ENCODE assay signal across 11 mouse cellular contexts in the genomic region with DNA sequence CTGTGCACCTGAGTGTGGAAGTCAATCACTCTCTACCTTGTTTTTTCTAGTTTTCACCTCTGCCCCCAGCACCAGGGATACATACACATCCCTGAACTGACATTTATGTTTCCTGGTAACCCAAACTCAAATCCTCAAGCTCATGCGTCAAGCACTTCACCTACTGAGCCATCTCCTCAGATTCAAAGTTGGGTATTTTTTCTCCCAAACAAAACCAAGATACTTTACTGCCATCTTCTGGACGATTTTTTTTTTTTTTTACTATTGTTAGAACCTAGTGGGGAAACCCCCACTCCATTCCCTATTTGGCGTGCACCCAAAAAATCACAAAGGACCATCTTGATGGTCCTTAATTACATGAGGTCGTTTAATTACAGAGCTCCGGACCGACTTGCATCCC. TPM values are rescaled to one million over a fixed set of nuclear protein-coding genes. Genes with fewer than 3 reads are reported as not detected.
DNase-seq lines count a peak whose midpoint lies in the region; ATAC-seq lines count a peak whose summit lies in the region.
"Had no signal": no experiment of that assay in that cellular context is flagged by ENCODE, and none has a peak within 500 bp of the region (broad histone marks: within the 10 kb centered on the region; RNA-seq: fewer than 3 reads in every experiment).

No protein-coding gene starts in this region.

- H3K9ac ChIP-seq in hindbrain, embryonic 13.5 days: no peak overlapping the region
- H3K9ac ChIP-seq in hindbrain, embryonic 12.5 days: no peak overlapping the region
- no peak overlapping the region for H3K9ac ChIP-seq in midbrain, embryonic 14.5 days (replicated peaks; ENCODE audit: low read length)
- no peak overlapping the region for H3K9ac ChIP-seq in midbrain, embryonic 11.5 days (ENCODE audit: low read length)
- no peak overlapping the region for H3K9ac ChIP-seq in embryonic facial prominence, embryonic 14.5 days (ENCODE audit: low read depth, low read length)

- H3K9me3 ChIP-seq in hindbrain, embryonic 13.5 days: no peaks in the 10 kb centered on the region
- no peaks in the 10 kb centered on the region for H3K9me3 ChIP-seq in hindbrain, embryonic 12.5 days (replicated peaks)
- no peaks in the 10 kb centered on the region for H3K9me3 ChIP-seq in midbrain, embryonic 14.5 days (ENCODE audit: control insufficient read depth, low read length)
- H3K9me3 ChIP-seq in midbrain, embryonic 11.5 days (ENCODE audit: control insufficient read depth, low read length): no peaks in the 10 kb centered on the region
- H3K9me3 ChIP-seq in embryonic facial prominence, embryonic 14.5 days (ENCODE audit: control insufficient read depth, low read length): 0 out of 2 replicates have a peak, but pooled peaks cover 5% of the 10 kb centered on the region
- H3K9me3 ChIP-seq: megakaryocyte, embryonic 14.5 days had no signal

- H3K4me2 ChIP-seq in hindbrain, embryonic 13.5 days: no peak overlapping the region
- no peak overlapping the region for H3K4me2 ChIP-seq in hindbrain, embryonic 12.5 days (replicated peaks)
- no peak overlapping the region for H3K4me2 ChIP-seq in midbrain, embryonic 14.5 days (ENCODE audit: low read length)
- no peak overlapping the region for H3K4me2 ChIP-seq in midbrain, embryonic 11.5 days
- no peak overlapping the region for H3K4me2 ChIP-seq in embryonic facial prominence, embryonic 14.5 days (ENCODE audit: low read depth, low read length)

- DNase-seq in midbrain, embryonic 14.5 days: peak; percentile 78
- DNase-seq in midbrain, embryonic 11.5 days (ENCODE audit: low spot score, missing footprints): no peak
- peak; percentile 40 for DNase-seq in embryonic facial prominence, embryonic 14.5 days (ENCODE audit: low spot score)
- DNase-seq in retina, postnatal 1 day: peak; percentile 94
- DNase-seq in kidney, adult 11 months: no peak
- DNase-seq in ovary, postnatal 10 days (ENCODE audit: low spot score): no peak
- DNase-seq: cerebellum, adult 18-20 months; thymus, postnatal 4 days had no signal

- no peaks in the 10 kb centered on the region for H3K36me3 ChIP-seq in hindbrain, embryonic 13.5 days
- H3K36me3 ChIP-seq in hindbrain, embryonic 12.5 days: no peaks in the 10 kb centered on the region
- H3K36me3 ChIP-seq in midbrain, embryonic 14.5 days (ENCODE audit: control insufficient read depth, insufficient read depth, low read length): no peaks in the 10 kb centered on the region
- H3K36me3 ChIP-seq in midbrain, embryonic 11.5 days (ENCODE audit: control insufficient read depth, insufficient read depth, low read length): no peaks in the 10 kb centered on the region
- H3K36me3 ChIP-seq in embryonic facial prominence, embryonic 14.5 days (ENCODE audit: control insufficient read depth, insufficient read depth, low read length): no peaks in the 10 kb centered on the region

- WGBS in hindbrain, embryonic 13.5 days: 21% methylated on average over 6 of the region's 6 CpGs
- 20% methylated on average over 6 of the region's 6 CpGs for WGBS in hindbrain, embryonic 12.5 days
- WGBS in midbrain, embryonic 14.5 days: 25% methylated on average over 6 of the region's 6 CpGs
- WGBS in midbrain, embryonic 11.5 days: 43% methylated on average over 6 of the region's 6 CpGs
- 23% methylated on average over 6 of the region's 6 CpGs for WGBS in embryonic facial prominence, embryonic 14.5 days

- H3K27me3 ChIP-seq in hindbrain, embryonic 13.5 days: no peaks in the 10 kb centered on the region
- H3K27me3 ChIP-seq in hindbrain, embryonic 12.5 days: no peaks in the 10 kb centered on the region
- H3K27me3 ChIP-seq in midbrain, embryonic 14.5 days (ENCODE audit: control insufficient read depth, insufficient read depth, low read length): no peaks in the 10 kb centered on the region
- H3K27me3 ChIP-seq in midbrain, embryonic 11.5 days (ENCODE audit: control insufficient read depth, insufficient read depth, low read length): no peaks in the 10 kb centered on the region
- H3K27me3 ChIP-seq in embryonic facial prominence, embryonic 14.5 days (replicated peaks; ENCODE audit: control insufficient read depth, insufficient read depth, low read length): no peaks in the 10 kb centered on the region

- H3K4me3 ChIP-seq in hindbrain, embryonic 13.5 days: no peak overlapping the region
- no peak overlapping the region for H3K4me3 ChIP-seq in hindbrain, embryonic 12.5 days
- H3K4me3 ChIP-seq in midbrain, embryonic 14.5 days (replicated peaks; ENCODE audit: low read depth, low read length): no peak overlapping the region
- H3K4me3 ChIP-seq in midbrain, embryonic 11.5 days (ENCODE audit: low read depth, low read length): no peak overlapping the region
- no peak overlapping the region for H3K4me3 ChIP-seq in embryonic facial prominence, embryonic 14.5 days (ENCODE audit: low read depth, low read length)
- H3K4me3 ChIP-seq: megakaryocyte, embryonic 14.5 days had no signal

- no peak overlapping the region for H3K27ac ChIP-seq in hindbrain, embryonic 13.5 days
- no peak overlapping the region for H3K27ac ChIP-seq in hindbrain, embryonic 12.5 days
- H3K27ac ChIP-seq in midbrain, embryonic 14.5 days (replicated peaks; ENCODE audit: low read depth, low read length): no peak overlapping the region
- no peak overlapping the region for H3K27ac ChIP-seq in midbrain, embryonic 11.5 days (ENCODE audit: low read depth, low read length)
- H3K27ac ChIP-seq in embryonic facial prominence, embryonic 14.5 days (replicated peaks; ENCODE audit: low read depth, low read length): no peak overlapping the region

- peaks cover 8% of the 10 kb centered on the region for H3K4me1 ChIP-seq in hindbrain, embryonic 13.5 days (replicated peaks)
- peaks cover 3% of the 10 kb centered on the region for H3K4me1 ChIP-seq in hindbrain, embryonic 12.5 days
- H3K4me1 ChIP-seq in midbrain, embryonic 14.5 days (ENCODE audit: control insufficient read depth, insufficient read depth, low read length): no peaks in the 10 kb centered on the region
- peaks cover 3% of the 10 kb centered on the region; the same call in 1 of the 2 replicates for H3K4me1 ChIP-seq in midbrain, embryonic 11.5 days (ENCODE audit: control insufficient read depth, insufficient read depth, low read length)
- 0 out of 2 replicates have a peak, but pooled peaks cover 10% of the 10 kb centered on the region for H3K4me1 ChIP-seq in embryonic facial prominence, embryonic 14.5 days (ENCODE audit: control insufficient read depth, insufficient read depth, low read length)

- ATAC-seq in hindbrain, embryonic 13.5 days (ENCODE audit: low FRiP score): peak; percentile 61; the same call in 1 of the 2 replicates
- no peak for ATAC-seq in hindbrain, embryonic 12.5 days (ENCODE audit: low FRiP score)
- ATAC-seq in midbrain, embryonic 14.5 days (ENCODE audit: low FRiP score, low TSS enrichment): no peak
- ATAC-seq in midbrain, embryonic 11.5 days (ENCODE audit: low FRiP score): no peak
- no peak for ATAC-seq in embryonic facial prominence, embryonic 14.5 days (ENCODE audit: low read depth)

RNA-seq across cellular contexts. Expression of gene Cryl1, which starts 10.8 kb away (rescaled TPM):
- 9.2 and 10.8 TPM in 2 replicates for polyA plus RNA-seq in hindbrain, embryonic 13.5 days (2015; fragmentation: Nextera tagmentation; extraction: Ambion mirVana)
- 10.4 and 11.0 TPM in 2 replicates for polyA plus RNA-seq in hindbrain, embryonic 12.5 days (2016; fragmentation: Nextera tagmentation; extraction: Ambion mirVana)
- polyA plus RNA-seq in midbrain, embryonic 14.5 days (2014; fragmentation: Nextera tagmentation; extraction: Ambion mirVana): 6.7 and 8.7 TPM in 2 replicates
- polyA plus RNA-seq in midbrain, embryonic 11.5 days (2014; fragmentation: Nextera tagmentation; extraction: Ambion mirVana): 8.2 and 9.2 TPM in 2 replicates
- polyA plus RNA-seq in embryonic facial prominence, embryonic 14.5 days (2014; fragmentation: Nextera tagmentation; extraction: Ambion mirVana): 32.0 and 37.0 TPM in 2 replicates

RNA-seq across cellular contexts. Expression of gene Ift88, which starts 14.8 kb away (rescaled TPM):
- 21.1 and 23.1 TPM in 2 replicates for polyA plus RNA-seq in hindbrain, embryonic 13.5 days (2015; fragmentation: Nextera tagmentation; extraction: Ambion mirVana)
- polyA plus RNA-seq in hindbrain, embryonic 12.5 days (2016; fragmentation: Nextera tagmentation; extraction: Ambion mirVana): 18.2 TPM in 2 replicates
- polyA plus RNA-seq in midbrain, embryonic 14.5 days (2014; fragmentation: Nextera tagmentation; extraction: Ambion mirVana): 20.7 and 27.3 TPM in 2 replicates
- 17.2 and 18.1 TPM in 2 replicates for polyA plus RNA-seq in midbrain, embryonic 11.5 days (2014; fragmentation: Nextera tagmentation; extraction: Ambion mirVana)
- 16.4 and 17.4 TPM in 2 replicates for polyA plus RNA-seq in embryonic facial prominence, embryonic 14.5 days (2014; fragmentation: Nextera tagmentation; extraction: Ambion mirVana)

Comparison
In these comparisons a context has a peak if more than half of its experiments do, and no peak if none do; other contexts are left out.
1. DNase-seq: peak in midbrain, embryonic 14.5 days (single experiment), embryonic facial prominence, embryonic 14.5 days (single experiment) and retina, postnatal 1 day (single experiment); none in midbrain, embryonic 11.5 days (single experiment), kidney, adult 11 months (single experiment) and ovary, postnatal 10 days (single experiment).